Mouse (Mus musculus): Measurements from ENCODE around the gene Lyzl4. TPM values are rescaled to one million over a fixed set of nuclear protein-coding genes. Genes with fewer than 3 reads are reported as not detected.

Gene Lyzl4
- polyA plus RNA-seq, 1 experiment: 0.51 TPM

GRCm38 (mm10) chr9:121635835-121636576, 5.9 kb downstream of the Lyzl4 start:
- no peak for TF ChIP-seq GATA1 (IDR thresholded peaks at IDR 0.05; ENCODE audit: borderline replicate concordance, low read length)
- no peak for TF ChIP-seq FLI1 (IDR thresholded peaks at IDR 0.05; ENCODE audit: low read length)
- Histone ChIP-seq H3K36me3 (replicated peaks; ENCODE audit: low read length) (no peaks in the 10 kb centered on the region), H3K27me3 (replicated peaks) (peaks cover 92% of the 10 kb centered on the region), H3K9me3 (no peaks in the 10 kb centered on the region), H3K4me1 (peaks cover 13% of the 10 kb centered on the region; the same call in 1 of the 2 replicates), H3K4me3 (replicated peaks) (peak overlapping the region; percentile 54)

GRCm38 (mm10) chr9:121633306-121633705, 8.6 kb downstream of the Lyzl4 start:
- Histone ChIP-seq H3K4me3 (replicated peaks) (no peak overlapping the region), H3K9me3 (peaks cover 4% of the 10 kb centered on the region; the same call in 1 of the 2 replicates), H3K36me3 (replicated peaks; ENCODE audit: low read length) (no peaks in the 10 kb centered on the region), H3K4me1 (peaks cover 12% of the 10 kb centered on the region; the same call in 1 of the 2 replicates), H3K27me3 (replicated peaks) (peaks cover 79% of the 10 kb centered on the region)
- TF ChIP-seq GATA1 (IDR thresholded peaks at IDR 0.05; ENCODE audit: borderline replicate concordance, low read length) (no peak), FLI1 (IDR thresholded peaks at IDR 0.05; ENCODE audit: low read length) (no peak)

GRCm38 (mm10) chr9:121632891-121633290, 9.0 kb downstream of the Lyzl4 start:
- Histone ChIP-seq H3K4me3 (replicated peaks) (no peak overlapping the region), H3K4me1 (peaks cover 12% of the 10 kb centered on the region; the same call in 1 of the 2 replicates), H3K9me3 (peaks cover 4% of the 10 kb centered on the region; the same call in 1 of the 2 replicates), H3K27me3 (replicated peaks) (peaks cover 75% of the 10 kb centered on the region), H3K36me3 (replicated peaks; ENCODE audit: low read length) (no peaks in the 10 kb centered on the region)
- TF ChIP-seq FLI1 (IDR thresholded peaks at IDR 0.05; ENCODE audit: low read length) (no peak), GATA1 (IDR thresholded peaks at IDR 0.05; ENCODE audit: borderline replicate concordance, low read length) (no peak)

GRCm38 (mm10) chr9:121631946-121632345, 9.9 kb downstream of the Lyzl4 start:
- TF ChIP-seq FLI1 (IDR thresholded peaks at IDR 0.05; ENCODE audit: low read length) (no peak), GATA1 (IDR thresholded peaks at IDR 0.05; ENCODE audit: borderline replicate concordance, low read length) (no peak)
- Histone ChIP-seq H3K27me3 (replicated peaks) (peaks cover 69% of the 10 kb centered on the region), H3K4me1 (peaks cover 12% of the 10 kb centered on the region; the same call in 1 of the 2 replicates), H3K9me3 (peaks cover 4% of the 10 kb centered on the region; the same call in 1 of the 2 replicates), H3K4me3 (replicated peaks) (no peak overlapping the region), H3K36me3 (replicated peaks; ENCODE audit: low read length) (no peaks in the 10 kb centered on the region)

- Histone ChIP-seq H3K9me3 (peaks cover 4% of the 10 kb centered on the region; the same call in 1 of the 2 replicates), H3K36me3 (replicated peaks; ENCODE audit: low read length) (no peaks in the 10 kb centered on the region), H3K27me3 (replicated peaks) (peaks cover 63% of the 10 kb centered on the region), H3K4me3 (replicated peaks) (no peak overlapping the region), H3K4me1 (peaks cover 1% of the 10 kb centered on the region; the same call in 1 of the 2 replicates)
- no peak for TF ChIP-seq FLI1 (IDR thresholded peaks at IDR 0.05; ENCODE audit: low read length)
- TF ChIP-seq GATA1 (IDR thresholded peaks at IDR 0.05; ENCODE audit: borderline replicate concordance, low read length): no peak
These were observed 11.3 kb downstream of the Lyzl4 start for GRCm38 (mm10) chr9:121630627-121631026.

GRCm38 (mm10) chr9:121624920-121625319, 17.0 kb downstream of the Lyzl4 start:
- TF ChIP-seq GATA1 (IDR thresholded peaks at IDR 0.05; ENCODE audit: borderline replicate concordance, low read length): no peak
- TF ChIP-seq FLI1 (IDR thresholded peaks at IDR 0.05; ENCODE audit: low read length): no peak
- Histone ChIP-seq H3K27me3 (replicated peaks) (peaks cover 61% of the 10 kb centered on the region), H3K36me3 (replicated peaks; ENCODE audit: low read length) (no peaks in the 10 kb centered on the region), H3K9me3 (no peaks in the 10 kb centered on the region), H3K4me3 (replicated peaks) (no peak overlapping the region), H3K4me1 (peaks cover 19% of the 10 kb centered on the region)

GRCm38 (mm10) chr9:121623235-121623634, 18.7 kb downstream of the Lyzl4 start:
- Histone ChIP-seq H3K4me3 (replicated peaks) (no peak overlapping the region), H3K27me3 (replicated peaks) (peaks cover 74% of the 10 kb centered on the region), H3K4me1 (peaks cover 27% of the 10 kb centered on the region), H3K36me3 (replicated peaks; ENCODE audit: low read length) (no peaks in the 10 kb centered on the region), H3K9me3 (no peaks in the 10 kb centered on the region)
- no peak for TF ChIP-seq GATA1 (IDR thresholded peaks at IDR 0.05; ENCODE audit: borderline replicate concordance, low read length)
- TF ChIP-seq FLI1 (IDR thresholded peaks at IDR 0.05; ENCODE audit: low read length): no peak

- Histone ChIP-seq H3K4me3 (replicated peaks) (no peak overlapping the region), H3K9me3 (no peaks in the 10 kb centered on the region), H3K4me1 (peaks cover 41% of the 10 kb centered on the region), H3K27me3 (replicated peaks) (peaks cover 86% of the 10 kb centered on the region), H3K36me3 (replicated peaks; ENCODE audit: low read length) (no peaks in the 10 kb centered on the region)
- no peak for TF ChIP-seq GATA1 (IDR thresholded peaks at IDR 0.05; ENCODE audit: borderline replicate concordance, low read length)
- TF ChIP-seq FLI1 (IDR thresholded peaks at IDR 0.05; ENCODE audit: low read length): no peak
These were observed 22.5 kb downstream of the Lyzl4 start for GRCm38 (mm10) chr9:121619441-121619840.

- no peaks in the 10 kb centered on the region for H3K36me3 ChIP-seq (replicated peaks; ENCODE audit: low read length)
- TF ChIP-seq GATA1 (IDR thresholded peaks at IDR 0.05; ENCODE audit: borderline replicate concordance, low read length) (no peak), FLI1 (IDR thresholded peaks at IDR 0.05; ENCODE audit: low read length) (no peak)
- no peak overlapping the region for H3K4me3 ChIP-seq (replicated peaks)
- peaks cover 40% of the 10 kb centered on the region for H3K4me1 ChIP-seq
- H3K27me3 ChIP-seq (replicated peaks): peaks cover 82% of the 10 kb centered on the region
- H3K9me3 ChIP-seq: peaks cover 18% of the 10 kb centered on the region
These were observed 25.4 kb downstream of the Lyzl4 start for GRCm38 (mm10) chr9:121616471-121616870.

GRCm38 (mm10) chr9:121614241-121614757, 27.6 kb downstream of the Lyzl4 start:
- Histone ChIP-seq H3K27me3 (replicated peaks) (peaks cover 83% of the 10 kb centered on the region), H3K4me3 (replicated peaks) (no peak overlapping the region), H3K4me1 (peaks cover 37% of the 10 kb centered on the region), H3K36me3 (replicated peaks; ENCODE audit: low read length) (no peaks in the 10 kb centered on the region), H3K9me3 (peaks cover 38% of the 10 kb centered on the region)
- TF ChIP-seq GATA1 (IDR thresholded peaks at IDR 0.05; ENCODE audit: borderline replicate concordance, low read length): no peak
- no peak for TF ChIP-seq FLI1 (IDR thresholded peaks at IDR 0.05; ENCODE audit: low read length)
